Mouse (Mus musculus) limb, embryonic 14.5 days (tissue): ENCODE measurements around the gene Dst. TPM values are rescaled to one million over a fixed set of nuclear protein-coding genes. Genes with fewer than 3 reads are reported as not detected.

Source experiments
- ATAC-seq: fragments of 200-750 bp; cut with Nextera tagmentation; 2 replicates; pipeline ENCODE4 v1.8.0; 2017; ENCODE audit warnings: low read depth, moderate number of reproducible peaks, moderate TSS enrichment; ENCODE audit not compliant: low FRiP score
- DNase-seq: peaks from one replicate; pipeline ENCODE4 v3.0.0-alpha.2; 2015; ENCODE audit warnings: low spot score
- H3K27ac ChIP-seq: fragments of 300-500 bp; sonication (generic); replicated peaks from 2 replicates; pipeline ENCODE4 v1.5.1; 2014; ENCODE audit warnings: low read depth, mild to moderate bottlenecking, low read length, moderate library complexity, mixed read lengths
- H3K27me3 ChIP-seq: fragments of 300-500 bp; sonication (generic); 2 replicates; pipeline ENCODE4 v1.6.1; 2014; ENCODE audit warnings: low read length, mixed read lengths; ENCODE audit not compliant: control insufficient read depth, insufficient read depth
- H3K36me3 ChIP-seq: fragments of 300-500 bp; sonication (generic); 2 replicates; pipeline ENCODE4 v1.6.1; 2014; ENCODE audit warnings: mild to moderate bottlenecking, low read length, moderate library complexity, mixed read lengths; ENCODE audit not compliant: control insufficient read depth, insufficient read depth
- H3K4me1 ChIP-seq: fragments of 300-500 bp; sonication (generic); 2 replicates; pipeline ENCODE4 v1.6.1; 2014; ENCODE audit warnings: antibody characterized with exemption, low read length, mixed read lengths; ENCODE audit not compliant: control insufficient read depth, insufficient read depth
- H3K4me2 ChIP-seq: fragments of 300-500 bp; sonication (generic); replicated peaks from 2 replicates; pipeline ENCODE4 v1.6.1; 2014; ENCODE audit warnings: low read depth, mild to moderate bottlenecking, low read length, moderate library complexity; ENCODE audit not compliant: severe bottlenecking
- H3K4me3 ChIP-seq: fragments of 300-500 bp; sonication (generic); replicated peaks from 2 replicates; pipeline ENCODE4 v1.5.1; 2014; ENCODE audit warnings: low read length
- H3K9ac ChIP-seq: fragments of 300-500 bp; sonication (generic); 2 replicates; pipeline ENCODE4 v1.6.1; 2014; ENCODE audit warnings: mild to moderate bottlenecking, low read depth, low read length, moderate library complexity; ENCODE audit not compliant: severe bottlenecking
- H3K9me3 ChIP-seq: fragments of 300-500 bp; sonication (generic); 2 replicates; pipeline ENCODE4 v1.6.1; 2016; ENCODE audit warnings: low read length; ENCODE audit not compliant: control insufficient read depth
- POLR2A ChIP-seq: fragments of 200-500 bp; IDR thresholded peaks from 2 replicates; pipeline ENCODE4 v1.8.0; 2012; ENCODE audit warnings: inconsistent platforms, mild to moderate bottlenecking, moderate library complexity, borderline replicate concordance; ENCODE audit not compliant: insufficient read depth, insufficient read length; ENCODE audit errors: extremely low read depth
- WGBS: fragments of 180-500 bp; shearing (Covaris S2); extraction: QIAGEN DNeasy Blood & Tissue Kit; methylation state at CpG from one replicate; pipeline ENCODE4 v1.1.7; 2014; 5-methylcytosine and 5-hydroxymethylcytosine counted together
- polyA plus RNA-seq, 2 experiments: library from polyadenylated mRNA; depleted of rRNA in 1 of 2; stranded (reverse) in 1 of 2; unstranded in 1 of 2; fragments of >200 nt; fragmentation: Nextera tagmentation in 1 of 2; extraction: Ambion mirVana in 1 of 2; gene quantifications; 2 replicates each; pipeline versions ENCODE4 v1.2.1 to v1.2.3; 2012 to 2014

Dst gene
- polyA plus RNA-seq, 2 experiments, result 34.9 to 42.5 TPM

DNA sequence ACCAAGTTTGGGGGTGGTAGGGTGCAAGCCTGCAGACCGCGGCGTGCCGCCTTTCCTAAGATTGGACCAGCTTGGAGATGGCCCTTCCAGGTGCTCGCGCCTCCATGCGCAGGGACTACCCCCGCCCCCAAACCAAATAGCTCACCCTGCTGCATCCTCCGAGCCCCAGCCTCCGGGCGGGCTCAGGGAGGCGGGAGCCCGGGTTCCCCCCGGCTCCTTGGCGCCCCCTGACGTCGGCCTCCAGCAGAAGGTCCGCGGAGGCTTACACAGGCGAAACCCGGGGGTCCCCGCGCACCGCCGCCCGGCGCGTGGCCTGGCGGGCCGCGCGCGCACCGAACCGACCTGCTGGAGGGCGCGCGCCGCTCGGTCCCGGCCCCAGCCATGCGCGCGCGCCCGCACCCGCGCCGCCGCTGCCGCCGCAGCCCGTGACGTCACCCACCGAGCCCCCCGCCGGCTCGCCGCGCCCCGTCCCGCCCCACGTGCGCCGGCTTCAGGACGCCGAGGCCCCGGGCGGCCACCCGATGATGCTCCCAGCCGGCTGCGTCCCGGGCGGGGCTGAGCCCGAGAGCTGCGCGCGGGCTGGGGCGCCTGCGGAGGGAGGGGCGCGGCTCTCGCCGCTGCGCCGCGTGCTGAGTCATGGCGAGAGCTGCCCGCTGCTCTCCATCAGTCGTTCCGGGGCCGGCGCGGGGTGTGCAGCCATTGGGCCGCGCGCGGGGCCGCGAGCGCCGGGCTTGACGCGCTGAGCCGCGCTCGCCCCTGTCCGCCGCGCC, 419 bp upstream of the Dst start, which contains the start of gene Bend6:
TSS of gene Bend6 (minus strand) at position 396 of the 770 bp plus-strand sequence.
- Histone ChIP-seq H3K4me2 (peak within 1 kb of the TSS; percentile 90), H3K36me3 (no peaks in the 10 kb centered on the region), H3K9me3 (no peaks in the 10 kb centered on the region), H3K4me3 (peak within 1 kb of the TSS; percentile 60), H3K4me1 (peaks cover 6% of the 10 kb centered on the region), H3K9ac (peak within 1 kb of the TSS; percentile 65), H3K27me3 (peaks cover 32% of the 10 kb centered on the region), H3K27ac (no peak within 1 kb of the TSS)
- DNase-seq, result peak; percentile 60
- TF ChIP-seq POLR2A, result no peak
- under 1% methylated on average over 27 of the region's 110 CpGs for WGBS
- ATAC-seq, result peak; percentile 86

DNA sequence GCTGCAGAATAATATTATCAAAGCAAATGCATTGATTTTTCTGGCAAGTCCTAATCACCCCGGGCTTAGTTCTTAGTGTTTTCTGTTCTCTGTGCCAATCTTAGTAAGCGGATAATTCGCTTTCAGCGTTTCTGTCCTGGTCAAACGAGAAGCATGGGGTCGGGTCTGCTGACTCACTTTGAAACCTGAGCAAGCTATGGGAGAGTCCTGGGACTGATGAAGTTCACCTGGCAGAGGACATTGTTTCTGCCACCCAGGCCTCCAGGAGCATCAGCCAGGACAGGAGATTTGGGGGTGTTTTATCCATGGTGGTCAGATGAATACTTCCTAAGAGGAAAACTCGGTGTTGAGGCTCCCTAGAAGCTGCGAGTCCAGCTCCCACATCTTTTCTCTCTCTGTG, 3.6 kb downstream of the Dst start:
- TF ChIP-seq POLR2A, result no peak
- ATAC-seq (no peak), DNase-seq (no peak)
- peaks cover 20% of the 10 kb centered on the region for H3K27me3 ChIP-seq
- 72% methylated on average over 8 of the region's 8 CpGs for WGBS
- H3K27ac ChIP-seq, result no peak overlapping the region
- no peaks in the 10 kb centered on the region for H3K36me3 ChIP-seq
- peaks cover 6% of the 10 kb centered on the region; the same call in 1 of the 2 replicates for H3K4me1 ChIP-seq
- no peak overlapping the region for H3K4me2 ChIP-seq
- no peaks in the 10 kb centered on the region for H3K9me3 ChIP-seq
- H3K9ac ChIP-seq, result no peak overlapping the region
- no peak overlapping the region for H3K4me3 ChIP-seq

GRCm38 (mm10) chr1:33916554-33916953, 8.5 kb downstream of the Dst start:
- Histone ChIP-seq H3K27ac (no peak overlapping the region), H3K4me1 (no peaks in the 10 kb centered on the region), H3K9ac (no peak overlapping the region), H3K4me3 (no peak overlapping the region), H3K36me3 (no peaks in the 10 kb centered on the region), H3K27me3 (no peaks in the 10 kb centered on the region), H3K9me3 (no peaks in the 10 kb centered on the region), H3K4me2 (no peak overlapping the region)
- 87% methylated on average over 5 of the region's 5 CpGs for WGBS
- TF ChIP-seq POLR2A, result no peak
- DNase-seq, result no peak
- ATAC-seq, result no peak

GRCm38 (mm10) chr1:33922975-33923374, 14.9 kb downstream of the Dst start:
- no peak for TF ChIP-seq POLR2A
- H3K36me3 ChIP-seq, result no peaks in the 10 kb centered on the region
- H3K27ac ChIP-seq, result no peak overlapping the region
- no peaks in the 10 kb centered on the region for H3K9me3 ChIP-seq
- no peak overlapping the region for H3K4me3 ChIP-seq
- DNase-seq, result no peak
- no peak overlapping the region for H3K9ac ChIP-seq
- ATAC-seq, result no peak
- H3K27me3 ChIP-seq, result no peaks in the 10 kb centered on the region
- H3K4me2 ChIP-seq, result no peak overlapping the region
- 79% methylated on average over 7 of the region's 7 CpGs for WGBS
- H3K4me1 ChIP-seq, result no peaks in the 10 kb centered on the region

DNA sequence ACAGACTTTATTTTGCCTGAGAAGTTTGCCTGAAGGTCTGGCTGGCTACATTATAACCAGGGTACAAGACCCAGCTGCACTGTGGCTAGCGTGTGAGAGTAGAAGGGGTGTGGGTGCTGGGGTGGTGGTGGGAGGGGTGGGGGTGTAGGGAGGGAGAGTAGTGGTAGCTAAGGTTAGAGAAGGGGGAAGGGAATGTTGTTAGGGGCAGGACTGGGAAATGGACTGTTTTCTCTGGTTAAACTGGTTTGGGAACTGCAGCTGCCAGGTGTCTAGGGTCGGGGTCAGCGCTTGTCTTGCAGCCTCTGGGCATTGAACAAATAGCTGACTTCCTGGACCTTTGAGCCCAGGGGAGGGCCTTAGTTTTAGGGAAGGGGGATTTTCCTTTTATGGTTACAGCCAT, 17.3 kb downstream of the Dst start:
- Histone ChIP-seq H3K9ac (no peak overlapping the region), H3K4me1 (no peaks in the 10 kb centered on the region), H3K36me3 (no peaks in the 10 kb centered on the region), H3K9me3 (no peaks in the 10 kb centered on the region), H3K27ac (no peak overlapping the region), H3K4me2 (no peak overlapping the region), H3K27me3 (no peaks in the 10 kb centered on the region), H3K4me3 (no peak overlapping the region)
- ATAC-seq (no peak), DNase-seq (no peak)
- WGBS, result 59% methylated on average over 3 of the region's 3 CpGs
- no peak for TF ChIP-seq POLR2A
